Mouse (Mus musculus) midbrain, embryonic 10.5 days (tissue): ENCODE measurements around the gene Nmnat3. TPM values are rescaled to one million over a fixed set of nuclear protein-coding genes. Genes with fewer than 3 reads are reported as not detected.
A peak's percentile ranks its signal among the peaks of the same experiment; 100 is the strongest.

Source experiments
- DNase-seq: peaks from one replicate; pipeline ENCODE4 v3.0.0-alpha.2; 2017; ENCODE audit warnings: low spot score
- H3K27ac ChIP-seq: fragments of 300-500 bp; sonication (generic); replicated peaks from 2 replicates; pipeline ENCODE4 v1.5.1; 2016; ENCODE audit warnings: mild to moderate bottlenecking
- H3K27me3 ChIP-seq: fragments of 300-500 bp; sonication (generic); 2 replicates; pipeline ENCODE4 v1.6.1; 2016; ENCODE audit warnings: low read depth, mild to moderate bottlenecking; ENCODE audit not compliant: poor library complexity, severe bottlenecking
- H3K36me3 ChIP-seq: fragments of 300-500 bp; sonication (generic); 2 replicates; pipeline ENCODE4 v1.6.1; 2016; ENCODE audit warnings: mild to moderate bottlenecking, moderate library complexity
- H3K4me1 ChIP-seq: fragments of 300-500 bp; sonication (generic); 2 replicates; pipeline ENCODE4 v1.6.1; 2016
- H3K4me3 ChIP-seq: fragments of 300-500 bp; sonication (generic); 2 replicates; pipeline ENCODE4 v1.5.1; 2016; ENCODE audit warnings: mild to moderate bottlenecking, moderate library complexity
- H3K9me3 ChIP-seq: fragments of 300-500 bp; sonication (generic); replicated peaks from 2 replicates; pipeline ENCODE4 v1.6.1; 2016; ENCODE audit warnings: mild to moderate bottlenecking
- WGBS: fragments of 180-500 bp; shearing (Covaris S2); methylation state at CpG from one replicate; pipeline ENCODE4 v1.1.7; 2016; 5-methylcytosine and 5-hydroxymethylcytosine counted together
- polyA plus RNA-seq: library from polyadenylated mRNA; unstranded; fragments of >200 nt; fragmentation: Nextera tagmentation; extraction: Ambion mirVana; gene quantifications from 2 replicates; pipeline ENCODE4 v1.2.1, GENCODE M21; 2016

Gene Nmnat3
- polyA plus RNA-seq, 1 experiment from 2014 or later = 2.6 TPM

- H3K4me3 ChIP-seq = no peak overlapping the region
- peaks cover 4% of the 10 kb centered on the region; the same call in 1 of the 2 replicates for H3K4me1 ChIP-seq
- no peaks in the 10 kb centered on the region for H3K36me3 ChIP-seq
- no peaks in the 10 kb centered on the region for H3K27me3 ChIP-seq
- no peak overlapping the region for H3K27ac ChIP-seq
- WGBS = 86% methylated on average over 4 of the region's 4 CpGs
- no peaks in the 10 kb centered on the region for H3K9me3 ChIP-seq
- no peak for DNase-seq
Observed at GRCm38 (mm10) chr9:98317897-98318296, 30.7 kb downstream of the Nmnat3 start.

- Histone ChIP-seq H3K9me3 (no peaks in the 10 kb centered on the region), H3K4me3 (no peak overlapping the region), H3K36me3 (no peaks in the 10 kb centered on the region), H3K27me3 (no peaks in the 10 kb centered on the region), H3K27ac (no peak overlapping the region), H3K4me1 (peaks cover 4% of the 10 kb centered on the region; the same call in 1 of the 2 replicates)
- WGBS = 71% methylated on average over 3 of the region's 3 CpGs
- no peak for DNase-seq
Observed at GRCm38 (mm10) chr9:98318875-98319274, 31.6 kb downstream of the Nmnat3 start.

GRCm38 (mm10) chr9:98320785-98321184, 33.5 kb downstream of the Nmnat3 start:
- WGBS = 93% methylated on average over 3 of the region's 3 CpGs
- no peaks in the 10 kb centered on the region for H3K9me3 ChIP-seq
- no peak overlapping the region for H3K27ac ChIP-seq
- no peaks in the 10 kb centered on the region for H3K27me3 ChIP-seq
- H3K36me3 ChIP-seq = no peaks in the 10 kb centered on the region
- peaks cover 2% of the 10 kb centered on the region; the same call in 1 of the 2 replicates for H3K4me1 ChIP-seq
- H3K4me3 ChIP-seq = no peak overlapping the region
- DNase-seq = no peak

DNA sequence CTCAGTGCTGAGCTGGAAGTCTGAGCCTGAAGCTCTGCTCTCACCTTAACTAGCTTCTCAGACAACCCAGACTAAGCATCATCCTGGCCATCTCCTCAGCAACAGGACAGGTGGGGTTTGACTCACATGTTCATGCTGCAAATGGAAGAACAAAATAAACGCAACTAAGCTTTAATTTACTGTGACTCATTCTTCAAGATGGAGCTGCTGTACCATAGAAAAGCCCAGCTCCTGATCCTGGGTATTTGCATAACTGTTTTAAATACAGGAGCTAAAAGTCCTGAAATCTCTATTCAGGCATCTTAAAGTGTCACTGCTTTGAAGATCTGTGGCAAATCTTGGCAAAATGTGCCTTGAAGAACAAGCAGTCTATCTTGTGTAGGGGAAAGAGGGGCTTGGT, 38.9 kb downstream of the Nmnat3 start:
- Histone ChIP-seq H3K27me3 (peaks cover 5% of the 10 kb centered on the region; the same call in 1 of the 2 replicates), H3K9me3 (no peaks in the 10 kb centered on the region), H3K4me1 (peaks cover 22% of the 10 kb centered on the region), H3K4me3 (no peak overlapping the region), H3K36me3 (no peaks in the 10 kb centered on the region), H3K27ac (no peak overlapping the region)
- no peak for DNase-seq
- 87% methylated on average over 1 of the region's 1 CpGs for WGBS

- Histone ChIP-seq H3K9me3 (no peaks in the 10 kb centered on the region), H3K27me3 (peaks cover 5% of the 10 kb centered on the region; the same call in 1 of the 2 replicates), H3K4me1 (peaks cover 22% of the 10 kb centered on the region), H3K27ac (peak overlapping the region; percentile 61; the same call in 1 of the 2 replicates), H3K4me3 (no peak overlapping the region), H3K36me3 (no peaks in the 10 kb centered on the region)
- WGBS = 67% methylated on average over 10 of the region's 10 CpGs
- DNase-seq = peak; percentile 29
Observed at GRCm38 (mm10) chr9:98328415-98329176, 41.4 kb downstream of the Nmnat3 start.

DNA sequence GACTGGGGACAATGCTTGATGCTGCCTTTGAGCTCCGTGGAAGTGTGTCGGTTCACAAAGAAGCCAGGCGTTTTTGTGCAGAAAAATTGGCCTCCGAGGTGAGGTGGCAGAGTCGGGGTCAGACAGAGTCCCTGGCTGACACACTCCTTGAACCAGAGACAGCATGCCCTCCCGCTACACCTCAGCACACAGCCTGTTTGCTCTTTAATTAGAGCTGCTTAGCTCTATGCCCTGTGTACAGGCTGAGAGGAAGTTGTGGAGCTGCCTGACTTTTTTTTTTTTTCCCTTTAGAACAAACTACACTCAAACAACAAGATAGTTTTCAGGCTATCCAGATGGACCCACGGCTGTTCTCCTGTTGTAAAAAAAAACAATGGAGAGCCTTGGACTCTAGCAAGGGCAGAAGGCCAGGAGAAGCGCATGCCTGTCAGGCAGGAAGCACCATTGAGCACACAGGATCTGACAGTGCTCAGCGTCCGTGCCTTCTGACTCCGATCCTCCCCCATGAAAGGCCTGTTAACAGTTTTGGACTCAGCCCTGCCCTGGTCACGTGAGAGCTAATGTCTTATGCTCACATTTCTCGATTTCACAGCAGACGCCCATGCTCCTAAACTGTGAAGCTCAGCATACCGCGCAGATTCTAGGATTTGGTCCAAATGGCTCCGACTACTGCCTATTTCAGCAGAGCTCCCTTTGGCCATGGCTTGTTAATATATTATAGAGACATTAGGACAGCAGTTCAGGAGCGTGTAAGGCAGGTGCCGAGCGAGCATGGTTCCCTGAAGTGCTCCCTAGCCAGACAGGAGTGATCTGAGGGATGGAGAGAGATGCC, 42.3 kb downstream of the Nmnat3 start:
- Histone ChIP-seq H3K27ac (peak overlapping the region; percentile 61), H3K4me3 (no peak overlapping the region), H3K9me3 (no peaks in the 10 kb centered on the region), H3K27me3 (peaks cover 5% of the 10 kb centered on the region; the same call in 1 of the 2 replicates), H3K4me1 (peaks cover 22% of the 10 kb centered on the region), H3K36me3 (no peaks in the 10 kb centered on the region)
- 52% methylated on average over 20 of the region's 20 CpGs for WGBS
- peak; percentile 21 for DNase-seq

- Histone ChIP-seq H3K36me3 (no peaks in the 10 kb centered on the region), H3K4me1 (peaks cover 19% of the 10 kb centered on the region), H3K4me3 (no peak overlapping the region), H3K27ac (no peak overlapping the region), H3K27me3 (no peaks in the 10 kb centered on the region), H3K9me3 (no peaks in the 10 kb centered on the region)
- WGBS = 90% methylated on average over 3 of the region's 3 CpGs
- DNase-seq = no peak
Observed at GRCm38 (mm10) chr9:98333219-98333754, 46.1 kb downstream of the Nmnat3 start.

- H3K36me3 ChIP-seq = no peaks in the 10 kb centered on the region
- no peaks in the 10 kb centered on the region for H3K27me3 ChIP-seq
- WGBS = 85% methylated on average over 15 of the region's 15 CpGs
- no peaks in the 10 kb centered on the region for H3K9me3 ChIP-seq
- no peak for DNase-seq
- H3K4me1 ChIP-seq = no peaks in the 10 kb centered on the region
- H3K27ac ChIP-seq = no peak overlapping the region
- H3K4me3 ChIP-seq = no peak overlapping the region
Observed at GRCm38 (mm10) chr9:98337881-98338769, 50.9 kb downstream of the Nmnat3 start.

DNA sequence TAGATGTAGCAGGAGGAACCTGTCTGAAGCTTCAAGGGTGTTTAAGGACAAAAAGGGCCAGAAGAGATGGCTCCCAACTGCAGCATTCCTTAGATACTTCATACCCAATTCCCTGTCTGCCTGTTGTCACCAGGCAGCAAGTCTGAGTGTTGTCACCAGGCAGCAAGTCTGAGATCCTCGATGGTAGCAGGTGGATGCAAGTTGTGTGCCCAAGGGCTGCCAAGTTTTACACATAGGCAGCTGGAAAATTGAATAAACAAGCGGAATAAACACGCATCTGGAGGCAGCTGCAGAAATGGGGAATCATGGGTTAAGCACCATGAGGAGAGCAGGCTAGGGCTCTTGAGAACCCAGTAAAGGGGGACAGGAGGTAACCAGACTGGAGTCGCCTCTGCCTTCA, 52.7 kb downstream of the Nmnat3 start:
- Histone ChIP-seq H3K27me3 (no peaks in the 10 kb centered on the region), H3K4me3 (no peak overlapping the region), H3K4me1 (no peaks in the 10 kb centered on the region), H3K36me3 (no peaks in the 10 kb centered on the region), H3K9me3 (no peaks in the 10 kb centered on the region), H3K27ac (no peak overlapping the region)
- 88% methylated on average over 4 of the region's 4 CpGs for WGBS
- no peak for DNase-seq

- Histone ChIP-seq H3K27ac (0 out of 2 replicates have a peak overlapping the region, but pooled peaks have one; percentile 6), H3K27me3 (no peaks in the 10 kb centered on the region), H3K4me1 (no peaks in the 10 kb centered on the region), H3K36me3 (no peaks in the 10 kb centered on the region), H3K4me3 (no peak overlapping the region), H3K9me3 (no peaks in the 10 kb centered on the region)
- WGBS = 76% methylated on average over 4 of the region's 4 CpGs
- no peak for DNase-seq
Observed at GRCm38 (mm10) chr9:98340427-98340826, 53.2 kb downstream of the Nmnat3 start.

GRCm38 (mm10) chr9:98345840-98346239, 58.6 kb downstream of the Nmnat3 start:
- no peak overlapping the region for H3K27ac ChIP-seq
- DNase-seq = no peak

GRCm38 (mm10) chr9:98346240-98346639, 59.0 kb downstream of the Nmnat3 start:
- Histone ChIP-seq H3K27me3 (no peaks in the 10 kb centered on the region), H3K27ac (no peak overlapping the region), H3K9me3 (no peaks in the 10 kb centered on the region), H3K36me3 (no peaks in the 10 kb centered on the region), H3K4me1 (peaks cover 18% of the 10 kb centered on the region), H3K4me3 (no peak overlapping the region)
- 79% methylated on average over 4 of the region's 4 CpGs for WGBS
- no peak for DNase-seq

More at GRCm38 (mm10) chr9:98345840-98346239, 58.6 kb downstream of the Nmnat3 start:
- Histone ChIP-seq H3K9me3 (no peaks in the 10 kb centered on the region), H3K4me1 (peaks cover 17% of the 10 kb centered on the region), H3K36me3 (no peaks in the 10 kb centered on the region), H3K27me3 (no peaks in the 10 kb centered on the region), H3K4me3 (no peak overlapping the region)
- WGBS = 94% methylated on average over 1 of the region's 1 CpGs
